Mouse (Mus musculus) cerebellum, adult 2 months (tissue): ENCODE measurements around the gene Mrs2.

ENCODE experiments used
- CTCF ChIP-seq: fragments of 200-500 bp; IDR thresholded peaks from 2 replicates; pipeline ENCODE4 v1.5.1; 2011; ENCODE audit warnings: low read depth, mild to moderate bottlenecking, control low read depth, low read length, moderate library complexity, borderline replicate concordance; ENCODE audit not compliant: insufficient read depth
- POLR2A ChIP-seq: fragments of 200-500 bp; IDR thresholded peaks from 2 replicates; pipeline ENCODE4 v1.6.1; 2011; ENCODE audit warnings: low read length, control low read depth, borderline replicate concordance; ENCODE audit not compliant: insufficient read depth

GRCm38 (mm10) chr13:24965846-24966201 lies 54.4 kb downstream of the Mrs2 start:
- TF ChIP-seq CTCF, result no peak
- no peak for TF ChIP-seq POLR2A
